Mouse (Mus musculus) limb, embryonic 13.5 days (tissue): ENCODE data around the gene Dapk3. TPM values are rescaled to one million over a fixed set of nuclear protein-coding genes. Genes with fewer than 3 reads are reported as not detected.

Source experiments
- ATAC-seq: fragments of 200-750 bp; cut with Nextera tagmentation; 2 replicates; pipeline ENCODE4 v1.8.0; 2017; ENCODE audit warnings: low read depth, moderate number of reproducible peaks, moderate TSS enrichment; ENCODE audit not compliant: low FRiP score
- H3K27ac ChIP-seq: fragments of 300-500 bp; sonication (generic); 2 replicates; pipeline ENCODE4 v1.5.1; 2015; ENCODE audit warnings: inconsistent platforms, mild to moderate bottlenecking, moderate library complexity
- H3K27me3 ChIP-seq: fragments of 300-500 bp; sonication (generic); 2 replicates; pipeline ENCODE4 v1.6.1; 2015; ENCODE audit warnings: mild to moderate bottlenecking, inconsistent platforms
- H3K36me3 ChIP-seq: fragments of 300-500 bp; sonication (generic); 2 replicates; pipeline ENCODE4 v1.6.1; 2015; ENCODE audit warnings: inconsistent platforms, mild to moderate bottlenecking, moderate library complexity
- H3K4me1 ChIP-seq: fragments of 300-500 bp; sonication (generic); 2 replicates; pipeline ENCODE4 v1.6.1; 2015; ENCODE audit warnings: inconsistent platforms
- H3K4me2 ChIP-seq: fragments of 300-500 bp; sonication (generic); replicated peaks from 2 replicates; pipeline ENCODE4 v1.6.1; 2015; ENCODE audit warnings: inconsistent platforms, mild to moderate bottlenecking, moderate library complexity
- H3K4me3 ChIP-seq: fragments of 300-500 bp; sonication (generic); 2 replicates; pipeline ENCODE4 v1.5.1; 2015; ENCODE audit warnings: moderate library complexity, mild to moderate bottlenecking, inconsistent platforms
- H3K9ac ChIP-seq: fragments of 300-500 bp; sonication (generic); 2 replicates; pipeline ENCODE4 v1.6.1; 2015; ENCODE audit warnings: mild to moderate bottlenecking, inconsistent platforms
- H3K9me3 ChIP-seq: fragments of 300-500 bp; sonication (generic); 2 replicates; pipeline ENCODE4 v1.6.1; 2016; ENCODE audit warnings: inconsistent platforms
- WGBS: fragments of 180-500 bp; shearing (Covaris S2); methylation state at CpG from one replicate; pipeline ENCODE4 v1.1.7; 2015; 5-methylcytosine and 5-hydroxymethylcytosine counted together
- polyA plus RNA-seq: library from polyadenylated mRNA; unstranded; fragments of >200 nt; fragmentation: Nextera tagmentation; extraction: Ambion mirVana; gene quantifications from 2 replicates; pipeline ENCODE4 v1.2.1, GENCODE M21; 2015

Gene Dapk3
- polyA plus RNA-seq, 1 experiment from 2014 or later, result 53.4 TPM

GRCm38 (mm10) chr10:81187161-81187560, 4.4 kb downstream of the Dapk3 start:
- Histone ChIP-seq H3K27me3 (no peaks in the 10 kb centered on the region), H3K27ac (no peak overlapping the region), H3K36me3 (peaks cover 70% of the 10 kb centered on the region), H3K4me3 (no peak overlapping the region), H3K4me1 (peaks cover 31% of the 10 kb centered on the region), H3K4me2 (no peak overlapping the region), H3K9me3 (no peaks in the 10 kb centered on the region), H3K9ac (no peak overlapping the region)
- 93% methylated on average over 9 of the region's 9 CpGs for WGBS
- ATAC-seq, result no peak

DNA sequence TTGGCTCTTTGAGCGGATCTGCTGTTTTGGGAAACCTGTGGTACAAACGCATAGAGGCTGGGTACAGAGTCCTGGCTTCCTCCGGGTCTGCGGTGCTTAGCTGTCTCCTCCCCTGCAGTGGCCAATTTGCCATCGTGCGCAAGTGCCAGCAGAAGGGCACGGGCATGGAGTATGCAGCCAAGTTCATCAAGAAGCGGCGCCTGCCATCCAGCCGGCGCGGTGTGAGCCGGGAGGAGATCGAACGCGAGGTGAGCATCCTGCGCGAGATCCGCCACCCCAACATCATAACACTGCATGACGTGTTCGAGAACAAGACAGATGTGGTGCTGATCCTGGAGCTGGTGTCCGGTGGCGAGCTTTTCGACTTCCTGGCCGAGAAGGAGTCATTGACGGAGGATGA, 7.0 kb downstream of the Dapk3 start:
- H3K9me3 ChIP-seq, result no peaks in the 10 kb centered on the region
- H3K4me3 ChIP-seq, result no peak overlapping the region
- 80% methylated on average over 26 of the region's 26 CpGs for WGBS
- peaks cover 57% of the 10 kb centered on the region for H3K36me3 ChIP-seq
- H3K9ac ChIP-seq, result no peak overlapping the region
- no peak for ATAC-seq
- no peak overlapping the region for H3K4me2 ChIP-seq
- H3K4me1 ChIP-seq, result peaks cover 32% of the 10 kb centered on the region
- H3K27ac ChIP-seq, result no peak overlapping the region
- peaks cover 17% of the 10 kb centered on the region for H3K27me3 ChIP-seq

DNA sequence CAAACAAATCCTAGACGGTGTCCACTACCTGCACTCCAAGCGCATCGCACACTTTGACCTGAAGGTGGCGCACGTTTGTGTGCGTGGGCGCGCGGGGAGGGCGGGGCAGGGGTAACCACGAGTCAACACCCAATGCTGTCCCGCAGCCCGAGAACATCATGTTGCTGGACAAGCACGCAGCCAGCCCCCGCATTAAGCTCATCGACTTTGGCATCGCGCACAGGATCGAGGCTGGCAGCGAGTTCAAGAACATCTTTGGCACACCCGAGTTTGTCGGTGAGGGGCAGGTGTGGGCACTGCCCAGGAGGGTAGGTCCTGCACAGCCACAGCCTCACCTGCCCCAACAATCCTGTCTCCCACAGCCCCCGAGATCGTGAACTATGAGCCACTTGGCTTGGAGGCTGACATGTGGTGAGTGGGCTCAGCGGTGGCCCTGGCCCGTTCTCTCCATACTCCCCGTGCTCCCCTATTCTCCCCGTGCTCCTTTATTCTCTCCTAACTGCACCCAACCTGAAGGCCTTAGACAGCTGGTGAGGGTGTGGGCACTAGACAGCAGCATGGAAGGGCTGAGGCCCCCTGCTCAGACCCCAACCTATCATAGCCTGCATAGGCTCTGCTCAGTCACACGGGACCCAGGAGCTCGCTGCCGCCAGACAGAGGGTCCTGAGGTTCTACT, 7.6 kb downstream of the Dapk3 start:
- H3K36me3 ChIP-seq, result peaks cover 51% of the 10 kb centered on the region

DNA sequence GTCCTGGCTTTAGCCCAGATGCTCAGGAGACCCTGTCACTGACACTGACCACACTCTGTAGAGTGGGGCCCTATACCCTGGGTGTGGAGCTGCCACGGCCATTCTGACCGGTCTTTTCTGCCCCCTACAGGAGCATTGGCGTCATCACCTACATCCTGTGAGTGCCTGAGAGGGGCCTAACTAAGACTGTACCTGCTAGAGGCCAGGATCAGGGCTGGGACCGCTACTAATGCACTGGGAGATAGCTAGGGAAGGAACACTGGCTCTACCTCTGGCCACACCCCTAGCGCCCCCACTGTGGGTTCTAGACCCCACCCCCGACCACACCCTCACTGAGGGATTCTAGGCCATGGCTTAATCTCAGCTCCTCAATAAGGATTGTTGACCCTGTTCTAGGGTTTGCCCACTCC, 8.1 kb downstream of the Dapk3 start:
- Histone ChIP-seq H3K36me3 (peaks cover 47% of the 10 kb centered on the region), H3K4me2 (no peak overlapping the region), H3K9ac (no peak overlapping the region), H3K4me1 (peaks cover 28% of the 10 kb centered on the region), H3K9me3 (no peaks in the 10 kb centered on the region), H3K4me3 (no peak overlapping the region), H3K27me3 (peaks cover 28% of the 10 kb centered on the region), H3K27ac (no peak overlapping the region)
- no peak for ATAC-seq
- 69% methylated on average over 6 of the region's 6 CpGs for WGBS

More for the DNA sequence above, 7.6 kb downstream of the Dapk3 start:
- no peak for ATAC-seq
- Histone ChIP-seq H3K4me2 (no peak overlapping the region), H3K9ac (no peak overlapping the region), H3K27ac (no peak overlapping the region), H3K9me3 (no peaks in the 10 kb centered on the region), H3K4me1 (peaks cover 28% of the 10 kb centered on the region), H3K4me3 (no peak overlapping the region), H3K27me3 (peaks cover 23% of the 10 kb centered on the region)
- WGBS, result 72% methylated on average over 31 of the region's 31 CpGs

DNA sequence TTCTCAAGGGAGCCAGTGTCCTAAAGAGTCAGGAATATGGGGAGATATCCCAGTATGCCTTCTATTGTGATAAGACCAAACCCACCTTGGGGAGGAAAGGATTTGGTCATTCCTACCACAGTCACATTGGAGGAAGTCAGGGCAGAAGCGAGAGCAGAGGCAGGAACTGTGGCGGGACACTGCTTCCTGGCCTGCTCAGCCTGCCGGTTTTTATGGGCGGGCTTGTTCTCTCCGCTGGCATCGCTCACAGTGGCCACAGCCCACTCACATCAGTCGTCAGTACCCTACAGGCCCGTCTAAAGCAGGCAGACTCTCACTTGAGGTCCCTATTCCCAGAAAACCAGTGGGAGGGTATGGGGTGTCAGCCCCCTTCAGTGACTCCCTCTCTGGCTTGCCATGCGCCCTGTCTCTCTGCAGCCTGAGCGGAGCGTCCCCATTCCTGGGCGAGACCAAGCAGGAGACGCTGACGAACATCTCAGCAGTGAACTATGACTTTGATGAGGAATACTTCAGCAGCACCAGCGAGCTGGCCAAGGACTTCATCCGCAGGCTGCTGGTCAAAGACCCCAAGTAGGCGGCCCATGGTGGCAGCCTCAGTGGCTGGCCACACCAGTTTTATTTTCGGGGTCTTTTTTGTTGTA, 8.7 kb downstream of the Dapk3 start:
- Histone ChIP-seq H3K9me3 (no peaks in the 10 kb centered on the region), H3K27ac (no peak overlapping the region), H3K36me3 (peaks cover 45% of the 10 kb centered on the region), H3K4me3 (peak overlapping the region; percentile 68), H3K4me2 (peak overlapping the region; percentile 95), H3K9ac (peak overlapping the region; percentile 85; the same call in 1 of the 2 replicates), H3K4me1 (peaks cover 28% of the 10 kb centered on the region), H3K27me3 (peaks cover 34% of the 10 kb centered on the region)
- 86% methylated on average over 18 of the region's 18 CpGs for WGBS
- ATAC-seq, result no peak

DNA sequence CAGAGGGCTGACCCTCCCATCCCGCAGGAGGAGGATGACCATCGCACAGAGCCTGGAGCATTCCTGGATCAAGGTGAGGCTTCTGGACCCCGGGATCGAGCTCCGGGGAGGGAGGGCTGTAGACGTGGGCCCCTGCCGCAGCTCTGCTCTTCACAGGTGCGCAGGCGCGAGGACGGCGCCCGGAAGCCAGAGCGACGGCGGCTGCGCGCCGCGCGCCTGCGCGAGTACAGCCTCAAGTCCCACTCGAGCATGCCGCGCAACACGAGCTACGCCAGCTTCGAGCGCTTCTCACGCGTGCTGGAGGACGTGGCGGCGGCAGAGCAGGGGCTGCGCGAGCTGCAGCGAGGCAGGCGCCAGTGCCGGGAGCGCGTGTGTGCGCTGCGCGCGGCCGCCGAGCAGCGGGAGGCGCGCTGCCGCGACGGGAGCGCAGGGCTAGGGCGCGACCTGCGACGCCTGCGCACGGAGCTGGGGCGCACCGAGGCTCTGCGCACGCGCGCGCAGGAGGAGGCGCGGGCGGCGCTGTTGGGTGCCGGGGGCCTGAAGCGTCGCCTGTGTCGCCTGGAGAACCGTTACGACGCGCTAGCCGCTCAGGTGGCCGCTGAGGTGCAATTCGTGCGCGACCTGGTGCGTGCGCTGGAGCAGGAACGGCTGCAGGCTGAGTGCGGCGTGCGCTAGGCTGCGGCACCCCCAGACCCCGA, 9.6 kb downstream of the Dapk3 start:
- H3K27me3 ChIP-seq, result peaks cover 43% of the 10 kb centered on the region
- ATAC-seq, result peak; percentile 88
- H3K4me1 ChIP-seq, result peaks cover 28% of the 10 kb centered on the region
- peaks cover 35% of the 10 kb centered on the region for H3K36me3 ChIP-seq
- H3K27ac ChIP-seq, result peak overlapping the region; percentile 93
- H3K4me2 ChIP-seq, result peak overlapping the region; percentile 95
- peak overlapping the region; percentile 85 for H3K9ac ChIP-seq
- peak overlapping the region; percentile 68 for H3K4me3 ChIP-seq
- WGBS, result under 1% methylated on average over 93 of the region's 93 CpGs
- no peaks in the 10 kb centered on the region for H3K9me3 ChIP-seq

- ATAC-seq, result peak; percentile 18
- Histone ChIP-seq H3K4me3 (peak overlapping the region; percentile 68), H3K9me3 (no peaks in the 10 kb centered on the region), H3K4me1 (peaks cover 28% of the 10 kb centered on the region), H3K9ac (peak overlapping the region; percentile 85), H3K36me3 (peaks cover 30% of the 10 kb centered on the region), H3K27ac (peak overlapping the region; percentile 93), H3K27me3 (peaks cover 47% of the 10 kb centered on the region), H3K4me2 (peak overlapping the region; percentile 95)
- WGBS, result 7% methylated on average over 19 of the region's 19 CpGs
These were observed 10.2 kb downstream of the Dapk3 start for GRCm38 (mm10) chr10:81192968-81193501.

DNA sequence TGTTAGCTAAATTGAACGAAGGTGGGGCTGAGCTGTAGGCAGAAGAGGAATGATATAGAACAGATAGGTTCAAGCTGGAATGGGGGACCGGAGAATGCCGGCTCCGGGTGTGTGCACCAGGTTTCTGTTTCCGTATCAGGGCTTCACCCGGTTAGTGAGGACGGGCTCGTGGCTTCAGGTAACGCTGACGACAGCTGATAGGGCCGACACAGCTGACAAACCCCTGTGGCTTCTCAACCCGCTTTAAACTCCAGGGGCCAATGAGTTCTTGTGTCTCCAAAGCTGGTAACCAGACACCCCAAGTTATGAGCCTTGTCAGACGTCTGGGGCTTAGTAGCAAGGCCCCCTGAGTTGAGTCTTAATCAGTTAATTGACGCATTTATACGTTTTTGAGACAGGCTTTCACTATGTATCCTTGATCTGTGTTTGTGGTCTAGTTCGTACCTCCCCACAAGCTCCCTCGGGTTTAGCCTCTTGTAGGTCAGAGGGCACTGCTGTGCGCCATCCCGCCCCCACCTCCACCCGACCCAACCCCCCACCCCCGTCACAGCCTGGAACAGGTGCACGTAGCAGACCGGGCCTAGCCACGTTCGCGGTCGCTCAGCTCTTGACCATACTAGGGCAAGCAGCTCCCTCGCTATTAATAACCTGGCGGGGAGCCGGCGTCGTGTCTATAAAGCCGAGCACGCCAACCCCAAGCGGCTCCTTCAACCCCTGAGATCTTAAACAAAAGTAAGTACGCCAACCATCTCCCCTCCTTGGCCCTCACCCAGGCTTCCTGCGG, 11.4 kb downstream of the Dapk3 start:
- Histone ChIP-seq H3K4me3 (peak overlapping the region; percentile 11), H3K9ac (peak overlapping the region; percentile 39), H3K4me2 (peak overlapping the region; percentile 31)

GRCm38 (mm10) chr10:81195300-81195699, 12.5 kb downstream of the Dapk3 start:
- H3K4me2 ChIP-seq, result peak overlapping the region; percentile 17; the same call in 1 of the 2 replicates
- ATAC-seq, result no peak
- H3K36me3 ChIP-seq, result peaks cover 13% of the 10 kb centered on the region
- peak overlapping the region; percentile 48 for H3K9ac ChIP-seq
- H3K4me3 ChIP-seq, result peak overlapping the region; percentile 11; the same call in 1 of the 2 replicates
- H3K9me3 ChIP-seq, result no peaks in the 10 kb centered on the region
- H3K27me3 ChIP-seq, result peaks cover 63% of the 10 kb centered on the region
- WGBS, result 56% methylated on average over 4 of the region's 4 CpGs
- peaks cover 28% of the 10 kb centered on the region for H3K4me1 ChIP-seq
- H3K27ac ChIP-seq, result no peak overlapping the region

More for the DNA sequence above, 11.4 kb downstream of the Dapk3 start:
- ATAC-seq, result no peak
- Histone ChIP-seq H3K27me3 (peaks cover 53% of the 10 kb centered on the region), H3K27ac (peak overlapping the region; percentile 28; the same call in 1 of the 2 replicates), H3K36me3 (peaks cover 21% of the 10 kb centered on the region), H3K4me1 (peaks cover 28% of the 10 kb centered on the region), H3K9me3 (no peaks in the 10 kb centered on the region)
- 13% methylated on average over 37 of the region's 37 CpGs for WGBS

DNA sequence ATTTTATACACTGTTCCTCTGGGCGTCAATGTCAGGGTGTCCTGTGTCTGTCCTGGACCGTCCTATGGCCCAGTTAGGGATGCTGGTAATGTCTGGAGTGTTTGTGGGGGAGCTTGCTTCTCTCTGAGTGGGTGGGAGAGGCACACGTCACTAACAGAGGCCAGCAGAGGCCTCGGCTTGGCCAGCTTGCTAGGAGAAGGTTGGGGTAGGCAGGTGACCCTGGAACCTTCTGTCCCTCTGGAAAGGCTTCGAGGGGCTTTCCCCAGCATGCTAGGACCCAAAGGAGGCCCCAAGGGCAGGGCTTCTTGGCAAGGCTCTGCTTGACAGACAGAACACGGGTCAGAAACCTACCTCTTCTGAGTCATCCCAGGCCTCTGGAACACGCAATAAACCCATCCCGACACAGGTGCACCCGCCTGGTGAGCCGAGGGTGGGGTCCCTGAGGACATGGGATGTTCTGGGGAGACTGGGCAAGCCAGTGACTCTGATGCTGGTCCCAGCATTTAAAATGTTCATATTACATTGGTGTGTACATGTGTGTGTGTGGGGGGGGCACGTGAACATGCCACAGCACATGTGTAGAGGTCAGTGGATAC, 13.8 kb downstream of the Dapk3 start:
- H3K36me3 ChIP-seq, result 0 out of 2 replicates have a peak, but pooled peaks cover under 1% of the 10 kb centered on the region
- peaks cover 25% of the 10 kb centered on the region for H3K4me1 ChIP-seq
- peak overlapping the region; percentile 19; the same call in 1 of the 2 replicates for H3K9ac ChIP-seq
- H3K9me3 ChIP-seq, result no peaks in the 10 kb centered on the region
- no peak overlapping the region for H3K4me2 ChIP-seq
- peaks cover 63% of the 10 kb centered on the region for H3K27me3 ChIP-seq
- no peak for ATAC-seq
- H3K4me3 ChIP-seq, result no peak overlapping the region
- WGBS, result 57% methylated on average over 11 of the region's 11 CpGs
- H3K27ac ChIP-seq, result no peak overlapping the region

DNA sequence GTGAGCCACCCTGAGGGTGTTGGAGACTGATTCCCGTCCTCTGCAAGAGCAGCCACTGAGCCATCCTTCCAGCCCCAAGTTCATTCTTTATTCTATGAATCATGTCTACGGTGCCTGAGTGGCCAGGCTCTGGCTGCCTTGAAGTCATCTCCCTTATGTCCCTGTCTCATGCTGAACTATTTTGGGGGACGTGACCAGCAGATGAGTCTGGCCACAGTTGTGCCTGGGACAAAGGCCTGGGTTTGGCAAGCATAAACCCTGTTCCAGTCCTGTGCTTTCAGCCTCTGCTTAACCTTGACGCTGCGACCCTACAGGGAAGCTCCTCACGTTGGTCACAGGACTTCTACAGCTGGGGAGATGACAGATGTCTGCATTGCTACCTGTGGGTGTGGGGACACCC, 14.5 kb downstream of the Dapk3 start:
- H3K9ac ChIP-seq, result 0 out of 2 replicates have a peak overlapping the region, but pooled peaks have one; percentile 9
- no peaks in the 10 kb centered on the region for H3K36me3 ChIP-seq
- no peaks in the 10 kb centered on the region for H3K9me3 ChIP-seq
- no peak for ATAC-seq
- no peak overlapping the region for H3K4me3 ChIP-seq
- 52% methylated on average over 6 of the region's 6 CpGs for whole genome bisulfite sequencing
- peaks cover 63% of the 10 kb centered on the region for H3K27me3 ChIP-seq
- peaks cover 19% of the 10 kb centered on the region for H3K4me1 ChIP-seq
- no peak overlapping the region for H3K4me2 ChIP-seq
- H3K27ac ChIP-seq, result no peak overlapping the region
